Mouse (Mus musculus) inflammation-experienced regulatory T-cells, adult 16 weeks (primary cell): ENCODE data around the gene Slx4ip. TPM values are rescaled to one million over a fixed set of nuclear protein-coding genes. Genes with fewer than 3 reads are reported as not detected.

Experiments
- polyA plus RNA-seq: library from polyadenylated mRNA; unstranded; fragments of 100-300 nt; shearing (Covaris generic); gene quantifications from one replicate; pipeline ENCODE4 v1.2.1, GENCODE M21; 2017

The Slx4ip gene
- polyA plus RNA-seq: 5.9 TPM

GRCm38 (mm10) chr2:136891068-136891950 lies at the start of gene Slx4ip, which contains the start of the genes AL731706.1 and Mkks:
Gene Slx4ip, plus strand, starts transcription at chr2:136891218.
Gene AL731706.1, minus strand, starts transcription at chr2:136891389.
Gene Mkks, minus strand, starts transcription at chr2:136891389.

GRCm38 (mm10) chr2:136885579-136885978 lies 5.4 kb upstream of the Slx4ip start, which contains the start of gene AL731706.2:
Gene AL731706.2, minus strand, starts transcription at chr2:136885679.

GRCm38 (mm10) chr2:137116025-137116674 lies 225.1 kb downstream of the Slx4ip start, which contains the start of gene Jag1:
Gene Jag1, minus strand, starts transcription at chr2:137116644.

Other genes with a start within 250 kb of the Slx4ip start
- not detected for gene Snap25, start 177.8 kb upstream of the Slx4ip start, polyA plus RNA-seq
- 14.5 TPM for gene AL731706.2, start 5.5 kb upstream of the Slx4ip start, polyA plus RNA-seq
- 4.4 TPM for gene AL731706.1, start 171 bp downstream of the Slx4ip start, polyA plus RNA-seq
- 26.9 TPM for gene Mkks, start 171 bp downstream of the Slx4ip start, polyA plus RNA-seq
- gene Jag1, start 225.4 kb downstream of the Slx4ip start, polyA plus RNA-seq: 0.10 TPM